Mouse (Mus musculus) cerebellum, adult 18-20 months (tissue): ENCODE data around the gene Tars2.
"Not testable (repeated sequence)": the region's sequence is repeated elsewhere in the genome, so short reads cannot be mapped to it uniquely, and the experiment has no call there.

Experiments used
- DNase-seq, 2 experiments: peaks; one replicate each; pipeline ENCODE4 v3.0.0; 2021

Tars2 gene

GRCm38 (mm10) chr3:95760106-95760505 lies at the start of gene Tars2:
TSS of gene Tars2 (minus strand) at chr3:95760206.
- no peak for DNase-seq

DNA sequence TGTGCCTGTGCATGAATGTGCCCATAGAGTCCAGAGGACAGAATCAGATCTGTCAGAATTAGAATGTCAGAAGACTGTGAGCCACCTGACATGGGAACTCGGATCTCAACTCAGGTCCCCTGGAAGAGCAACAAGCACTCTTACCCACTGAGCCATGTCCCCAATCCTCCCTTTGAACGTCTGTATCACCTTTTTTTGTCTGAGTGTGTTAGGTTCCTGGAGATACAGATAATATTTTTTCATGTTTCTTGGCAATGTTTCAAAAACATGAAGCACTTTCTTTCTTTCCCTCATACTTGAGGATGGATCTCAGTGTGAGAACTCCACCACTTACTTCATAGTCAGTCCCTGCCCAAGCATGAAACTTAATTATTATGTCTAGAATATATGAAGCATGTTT lies 48.4 kb upstream of the Tars2 start:
- DNase-seq, result no peak

GRCm38 (mm10) chr3:95807630-95808029 lies 47.6 kb upstream of the Tars2 start:
- DNase-seq, result not testable (repeated sequence)

DNA sequence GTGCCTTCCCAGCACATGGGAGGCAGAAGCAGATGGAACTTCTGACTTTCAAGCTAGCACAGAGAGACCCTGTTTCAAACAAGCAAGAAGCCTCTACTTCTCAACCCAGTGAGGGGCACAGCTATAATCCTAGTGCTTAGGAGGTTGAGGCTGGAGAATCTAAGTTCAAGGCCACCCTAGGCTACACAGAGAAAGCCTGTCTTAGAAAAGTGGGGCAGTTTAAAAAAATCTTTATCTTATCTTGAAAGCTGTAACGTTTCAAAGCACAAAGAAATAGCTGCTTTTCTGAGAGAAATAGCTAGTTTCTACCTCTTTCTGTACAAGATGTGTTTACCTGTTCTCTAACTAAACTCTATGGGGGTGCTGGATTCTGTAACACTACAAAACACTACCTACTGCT lies 46.7 kb upstream of the Tars2 start:
- no peak for DNase-seq

GRCm38 (mm10) chr3:95803851-95804250 lies 43.8 kb upstream of the Tars2 start:
- DNase-seq, result no peak

DNA sequence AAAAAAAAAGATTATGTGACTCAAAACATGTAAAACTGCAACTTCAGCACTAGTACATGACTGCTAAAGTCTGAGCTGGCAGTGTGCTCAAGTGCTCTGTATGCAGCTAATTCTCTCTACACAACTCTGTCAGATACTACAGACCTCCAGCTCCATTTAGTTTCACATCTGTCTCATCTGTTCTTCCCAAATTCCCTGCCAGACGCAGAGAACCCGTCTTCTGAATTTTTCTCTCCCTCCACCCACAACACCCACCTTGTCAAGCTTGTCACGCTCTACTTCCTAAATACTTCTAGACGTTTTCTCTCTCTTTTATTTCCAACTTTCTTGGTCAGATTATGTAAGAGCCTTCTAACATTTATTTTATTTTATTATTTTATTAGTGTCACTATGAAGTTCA lies 38.8 kb upstream of the Tars2 start:
- no peak for DNase-seq

GRCm38 (mm10) chr3:95794299-95794698 lies 34.3 kb upstream of the Tars2 start:
- no peak for DNase-seq

DNA sequence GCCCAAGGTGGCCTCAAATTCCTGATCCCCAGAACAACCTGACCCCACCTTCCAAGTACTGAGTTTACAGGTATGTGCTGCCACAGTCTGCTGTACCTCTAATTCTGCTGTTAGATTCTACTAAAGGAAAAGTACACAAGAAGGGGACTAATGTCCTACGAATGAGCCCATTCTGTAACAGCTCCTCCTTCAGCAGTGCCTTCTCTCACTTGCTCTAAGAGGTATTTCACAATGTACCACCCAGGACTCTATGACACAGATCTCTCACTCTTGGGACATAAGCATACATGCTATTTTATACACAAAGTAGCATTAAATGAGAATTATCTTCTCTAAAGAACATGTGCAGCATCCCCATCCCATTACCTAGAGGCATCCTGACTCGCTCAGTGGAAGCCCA lies 33.7 kb upstream of the Tars2 start:
- no peak for DNase-seq

GRCm38 (mm10) chr3:95785501-95785900 lies 25.5 kb upstream of the Tars2 start:
- no peak for DNase-seq

- DNase-seq, result peak in 1 of 2 experiments; percentile 31
These were observed 12.0 kb upstream of the Tars2 start for GRCm38 (mm10) chr3:95771985-95772384.

- DNase-seq, result no peak
These were observed 5.5 kb upstream of the Tars2 start for GRCm38 (mm10) chr3:95765534-95765933.

DNA sequence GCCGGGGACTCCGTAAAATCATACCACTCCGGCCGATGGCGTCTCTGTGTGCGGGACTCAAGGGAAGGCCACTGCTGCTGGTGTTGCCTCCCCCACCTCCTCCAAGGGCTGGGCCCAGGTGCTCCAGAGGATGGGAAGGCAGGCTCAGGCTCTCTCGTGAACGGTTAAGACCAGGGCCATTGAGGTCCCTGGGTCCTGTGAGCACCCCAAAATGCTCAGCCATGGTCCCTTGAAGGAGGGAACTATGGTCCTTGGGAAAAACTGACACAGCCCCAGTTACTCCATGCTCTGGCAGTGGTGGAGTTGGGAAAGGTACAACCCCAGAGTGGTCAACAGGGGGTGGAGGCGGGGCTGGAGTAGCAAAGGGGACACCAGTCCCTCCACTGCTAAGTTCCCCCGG lies 3.8 kb upstream of the Tars2 start:
- no peak for DNase-seq

- DNase-seq, result no peak
These were observed 3.0 kb upstream of the Tars2 start for GRCm38 (mm10) chr3:95762961-95763360.

GRCm38 (mm10) chr3:95761771-95762170 lies 1.8 kb upstream of the Tars2 start:
- DNase-seq, result no peak

GRCm38 (mm10) chr3:95760656-95761055 lies 650 bp upstream of the Tars2 start:
- DNase-seq, result no peak

- DNase-seq, result no peak
These were observed 1.4 kb downstream of the Tars2 start for GRCm38 (mm10) chr3:95758467-95759218.

DNA sequence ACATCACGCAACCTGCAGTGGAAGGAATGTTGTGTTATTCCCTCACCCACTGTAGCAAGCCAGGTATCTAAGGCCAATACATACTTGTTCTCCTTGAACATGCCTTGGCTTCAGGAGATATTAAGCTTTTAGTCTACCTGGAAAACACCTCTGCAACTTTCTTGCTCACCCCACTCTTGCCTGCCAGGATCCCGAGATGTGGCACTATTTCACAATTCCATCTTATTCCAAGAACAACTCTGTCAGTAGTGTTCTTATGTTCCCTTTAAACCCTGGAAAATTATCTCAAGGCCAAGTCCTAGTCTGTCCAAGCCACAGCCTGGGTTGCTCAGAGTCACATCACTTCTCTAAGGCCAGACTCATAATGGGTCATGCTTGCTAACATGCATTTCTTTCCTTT lies 3.2 kb downstream of the Tars2 start:
- DNase-seq, result no peak

GRCm38 (mm10) chr3:95754345-95755206 lies 5.4 kb downstream of the Tars2 start:
- peak; percentile 93 to 97 for DNase-seq

GRCm38 (mm10) chr3:95752935-95753334 lies 7.1 kb downstream of the Tars2 start:
- no peak for DNase-seq

- no peak for DNase-seq
These were observed 19.6 kb downstream of the Tars2 start for GRCm38 (mm10) chr3:95740406-95740805.

DNA sequence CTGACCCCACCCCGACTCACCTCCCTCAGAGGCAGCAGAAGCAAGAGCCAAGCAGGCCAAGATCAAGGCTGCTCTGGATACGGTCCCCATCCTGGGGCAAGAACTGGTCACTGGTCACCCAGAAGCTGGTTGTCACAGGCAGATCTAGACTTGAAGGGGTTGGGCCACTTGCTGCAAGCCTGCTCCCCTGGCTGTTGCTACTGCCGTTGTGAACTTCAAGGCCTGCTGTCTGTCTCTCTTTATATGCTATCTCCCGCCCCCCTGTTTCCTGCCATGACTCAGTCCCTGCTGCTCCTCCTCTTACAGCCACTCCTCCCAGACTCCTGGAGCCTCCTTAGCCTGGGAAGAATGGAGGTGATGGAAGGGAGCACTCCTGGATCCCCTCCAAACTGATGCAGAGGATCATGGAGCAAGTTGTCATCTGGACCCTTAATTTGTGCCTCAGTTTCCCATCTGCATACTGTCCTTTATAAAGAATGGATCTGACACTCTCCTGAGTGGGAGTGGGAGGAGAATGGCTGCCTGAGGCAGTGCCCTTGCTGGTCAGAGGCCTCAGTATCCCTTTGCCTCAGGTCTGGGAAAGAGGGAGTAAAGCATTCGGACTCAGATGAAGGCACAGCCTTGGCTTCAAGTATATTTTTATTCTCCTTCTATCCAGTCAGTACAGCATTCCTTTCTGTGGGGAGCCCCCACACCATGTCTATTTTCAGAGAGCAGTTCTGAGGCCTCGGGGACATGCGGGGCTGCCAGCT lies 20.5 kb downstream of the Tars2 start, which contains the start of gene Ecm1:
Gene Ecm1, minus strand, starts transcription at position 217 of the 752 bp plus-strand sequence.
- no peak for DNase-seq

- DNase-seq, result no peak
These were observed 24.8 kb downstream of the Tars2 start for GRCm38 (mm10) chr3:95735071-95735670.
